Mouse (Mus musculus): ENCODE results near the gene Camk2d. TPM values are rescaled to one million over a fixed set of nuclear protein-coding genes. Genes with fewer than 3 reads are reported as not detected.

Gene Camk2d
- total and polyA plus RNA-seq, 3 experiments = 66.1 to 80.4 (median 77.3) TPM

DNA sequence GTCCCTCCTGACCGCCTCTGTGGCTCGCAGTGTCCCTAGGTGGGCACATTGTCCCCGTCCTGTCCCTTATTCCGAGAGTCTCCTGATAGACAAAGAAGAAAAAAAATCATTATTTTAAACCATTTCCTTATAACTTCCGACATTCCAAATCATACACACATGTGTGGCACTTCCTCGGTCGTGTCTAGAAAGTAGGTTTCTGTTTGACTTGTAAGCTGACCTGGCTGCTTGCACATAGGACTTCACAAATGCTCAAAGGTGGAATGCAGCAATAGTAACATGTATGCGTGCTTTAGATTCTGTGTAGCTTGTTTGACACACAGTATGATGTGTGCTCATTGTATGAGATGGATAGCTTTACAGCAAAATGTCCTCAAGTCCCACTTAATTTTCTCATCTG lies 63.1 kb downstream of the Camk2d start (continued):
- peak; percentile 74; the same call in 1 of the 2 replicates for TF ChIP-seq CHD1 (IDR thresholded peaks at IDR 0.05; ENCODE audit: low read depth, low read length)
- TF ChIP-seq CHD2 (IDR thresholded peaks at IDR 0.05; ENCODE audit: low read length) = no peak
- peak; percentile 77 for TF ChIP-seq IRF4 (IDR thresholded peaks at IDR 0.05; ENCODE audit: low read depth, low read length)
- no peak for TF ChIP-seq CTCF (conservative IDR thresholded peaks at IDR 0.05 in 1 of 2, IDR thresholded peaks at IDR 0.05 in 1 of 2; ENCODE audit: low read depth in 2 of 2, low read length in 2 of 2)
- no peak for TF ChIP-seq ZKSCAN1 (IDR thresholded peaks at IDR 0.05; ENCODE audit: borderline replicate concordance, low read depth, low read length)
- 0 out of 2 replicates have a peak, but pooled peaks have one; percentile 39 for TF ChIP-seq MAX (IDR thresholded peaks at IDR 0.05; ENCODE audit: low read length)
- TF ChIP-seq TBP (conservative IDR thresholded peaks at IDR 0.05; ENCODE audit: low read depth, low read length) = no peak
- no peak for TF ChIP-seq POLR2AphosphoS2 (IDR thresholded peaks at IDR 0.05; ENCODE audit: low read depth, low read length)
- no peak for TF ChIP-seq PAX5 (IDR thresholded peaks at IDR 0.05; ENCODE audit: low read length)
- TF ChIP-seq UBTF (IDR thresholded peaks at IDR 0.05; ENCODE audit: low read depth, low read length) = no peak
- no peak for TF ChIP-seq TCF12 (IDR thresholded peaks at IDR 0.05; ENCODE audit: low read depth, low read length)

DNA sequence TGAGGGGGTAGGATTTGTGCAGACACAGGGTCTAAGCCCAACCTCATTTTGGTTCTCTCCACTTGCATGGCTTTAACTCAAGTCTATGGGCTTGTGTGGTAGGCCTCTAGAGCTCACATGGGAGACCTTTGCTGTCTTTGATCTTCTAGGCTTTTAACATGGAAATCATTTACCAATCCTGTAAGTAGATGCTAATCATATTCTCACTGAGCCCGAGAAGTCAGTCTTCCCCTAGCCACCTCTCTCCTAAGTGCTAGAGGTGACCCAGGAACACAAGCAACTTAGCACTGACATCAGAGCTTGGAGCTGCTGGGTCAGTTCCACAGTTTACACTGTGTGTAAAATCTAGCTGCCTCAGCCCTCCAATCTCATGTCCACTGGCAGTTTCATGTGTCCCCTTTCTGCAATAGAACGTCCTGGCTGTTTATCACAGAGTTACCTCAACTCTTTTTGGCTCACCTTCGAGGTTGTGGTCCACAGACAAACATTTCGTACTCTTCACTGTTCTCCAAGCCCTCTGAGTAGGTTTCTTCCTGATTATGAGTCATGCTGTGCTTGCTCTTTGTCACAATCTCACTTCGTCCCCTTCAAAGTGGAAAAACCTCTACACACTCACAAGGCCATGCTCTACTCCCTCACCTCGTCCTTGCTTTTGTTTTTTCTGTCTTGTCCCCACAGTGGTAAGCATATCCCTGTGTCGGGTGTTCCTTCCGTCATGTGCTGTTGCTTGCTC lies 63.9 kb downstream of the Camk2d start:
- peak; percentile 58 for DNase-seq (ENCODE audit: extremely low read depth)
- TF ChIP-seq NELFE (IDR thresholded peaks at IDR 0.05; ENCODE audit: low read depth, low read length) (no peak), MEF2A (IDR thresholded peaks at IDR 0.05; ENCODE audit: borderline replicate concordance, low read depth, low read length) (no peak), ZKSCAN1 (IDR thresholded peaks at IDR 0.05; ENCODE audit: borderline replicate concordance, low read depth, low read length) (no peak), EP300 (IDR thresholded peaks at IDR 0.05; ENCODE audit: low read length) (peak; percentile 26; the same call in 1 of the 2 replicates), NRF1 (IDR thresholded peaks at IDR 0.05; ENCODE audit: low read depth, low read length) (no peak), USF2 (conservative IDR thresholded peaks at IDR 0.05; ENCODE audit: low read depth, low read length) (no peak), SMC3 (IDR thresholded peaks at IDR 0.05; ENCODE audit: low read depth, low read length) (no peak), HCFC1 (IDR thresholded peaks at IDR 0.05; ENCODE audit: low read depth, low read length) (no peak), UBTF (IDR thresholded peaks at IDR 0.05; ENCODE audit: low read depth, low read length) (no peak), POLR2A (IDR thresholded peaks at IDR 0.05; ENCODE audit: low read depth, low read length) (peak; percentile 44), SIN3A (IDR thresholded peaks at IDR 0.05; ENCODE audit: low read length) (no peak), PAX5 (IDR thresholded peaks at IDR 0.05; ENCODE audit: low read length) (no peak), CHD2 (IDR thresholded peaks at IDR 0.05; ENCODE audit: low read length) (0 out of 2 replicates have a peak, but pooled peaks have one; percentile 13), MXI1 (IDR thresholded peaks at IDR 0.05; ENCODE audit: low read depth, low read length) (peak; percentile 43; the same call in 1 of the 2 replicates), BHLHE40 (IDR thresholded peaks at IDR 0.05; ENCODE audit: low read depth, low read length) (no peak), MAFK (IDR thresholded peaks at IDR 0.05; ENCODE audit: insufficient replicate concordance, low read length) (peak; percentile 14; the same call in 1 of the 2 replicates), ETS1 (conservative IDR thresholded peaks at IDR 0.05; ENCODE audit: low read depth, low read length) (peak; percentile 7; the same call in 1 of the 2 replicates), ZMIZ1 (IDR thresholded peaks at IDR 0.05; ENCODE audit: low read depth, low read length) (no peak), E2F4 (IDR thresholded peaks at IDR 0.05; ENCODE audit: insufficient replicate concordance, low read depth, low read length) (no peak), MYC (IDR thresholded peaks at IDR 0.05; ENCODE audit: low read depth, low read length) (0 out of 2 replicates have a peak, but pooled peaks have one; percentile 34), MAZ (IDR thresholded peaks at IDR 0.05; ENCODE audit: low read depth, low read length) (no peak), ELF1 (IDR thresholded peaks at IDR 0.05; ENCODE audit: low read depth, low read length) (peak; percentile 6; the same call in 1 of the 2 replicates), ZNF384 (IDR thresholded peaks at IDR 0.05; ENCODE audit: low read depth, low read length) (no peak), CHD1 (IDR thresholded peaks at IDR 0.05; ENCODE audit: low read depth, low read length) (no peak), CTCF (conservative IDR thresholded peaks at IDR 0.05 in 1 of 2, IDR thresholded peaks at IDR 0.05 in 1 of 2; ENCODE audit: low read depth in 2 of 2, low read length in 2 of 2) (no peak), RAD21 (IDR thresholded peaks at IDR 0.05; ENCODE audit: low read depth, low read length) (no peak; the same call in 1 of the 2 replicates), GABPA (IDR thresholded peaks at IDR 0.05; ENCODE audit: insufficient replicate concordance, low read depth, low read length) (no peak), TBP (conservative IDR thresholded peaks at IDR 0.05; ENCODE audit: low read depth, low read length) (0 out of 2 replicates have a peak, but pooled peaks have one; percentile 31), POLR2AphosphoS2 (IDR thresholded peaks at IDR 0.05; ENCODE audit: low read depth, low read length) (no peak), KAT2A (IDR thresholded peaks at IDR 0.05; ENCODE audit: insufficient replicate concordance, low read length) (no peak), USF1 (IDR thresholded peaks at IDR 0.05; ENCODE audit: low read depth, low read length) (no peak)

More for the DNA sequence above, 63.9 kb downstream of the Camk2d start:
- H3K79me2 ChIP-seq (replicated peaks; ENCODE audit: control insufficient read depth, extremely low read depth, insufficient read depth, poor library complexity, severe bottlenecking) = peaks cover 79% of the 10 kb centered on the region
- peaks cover 0 to 2% of the 10 kb centered on the region in 2 experiments for H3K36me3 ChIP-seq (replicated peaks in 1 of 2; ENCODE audit: control insufficient read depth in 1 of 2, insufficient read depth in 1 of 2, low read length in 1 of 2)
- in situ Hi-C loops (cut with MboI; ENCODE audit: low pct_ligation_motif_present, low pct_unique_long_range_greater_than_20kb, low sequenced_read_pairs) = loop anchor here (5.0 kb wide), 1 partner anchor 63 kb away; the partner anchor contains the start of gene Camk2d
- peak overlapping the region; percentile 99 for H3K4me2 ChIP-seq (ENCODE audit: insufficient read depth, low read depth, poor library complexity, severe bottlenecking)
- H3K9ac ChIP-seq (ENCODE audit: insufficient read depth, low read depth) = peak overlapping the region; percentile 54
- no peaks in the 10 kb centered on the region for H3K9me3 ChIP-seq (replicated peaks; ENCODE audit: low read length)
- H3K27me3 ChIP-seq (replicated peaks) = no peaks in the 10 kb centered on the region
- dilution Hi-C loops (cut with MboI; ENCODE audit: extremely low pct_ligation_motif_present, extremely low pct_unique_long_range_greater_than_20kb, low sequenced_read_pairs) = no loop called here
- peaks cover 17 to 81% of the 10 kb centered on the region in 2 experiments for H3K4me1 ChIP-seq (ENCODE audit: control insufficient read depth in 1 of 2, insufficient read depth in 2 of 2)
- peak overlapping the region; percentile 92 for H3K27ac ChIP-seq (ENCODE audit: insufficient read depth, low read depth)
- peak overlapping the region in 2 of 3 experiments; percentile 7 to 26 for H3K4me3 ChIP-seq (replicated peaks in 1 of 3; ENCODE audit: low read depth in 2 of 3, low read length in 2 of 3, poor library complexity in 1 of 3)

Measured in CH12.LX (cell line).